Mouse (Mus musculus): Measurements from ENCODE around the gene Chst15. TPM values are rescaled to one million over a fixed set of nuclear protein-coding genes. Genes with fewer than 3 reads are reported as not detected.

The Chst15 gene
- total and polyA plus RNA-seq, 2 experiments from 2014 or later = 12.8 to 19.3 TPM

- Histone ChIP-seq H3K9ac (no peak overlapping the region), H3K4me1 (ENCODE audit: insufficient read depth) (no peaks in the 10 kb centered on the region), H3K27me3 (ENCODE audit: insufficient read depth, low read length) (no peaks in the 10 kb centered on the region), H3K27ac (ENCODE audit: low read depth, low read length) (no peak overlapping the region), H3K4me3 (ENCODE audit: low read depth, low read length) (no peak overlapping the region), H3K9me3 (ENCODE audit: low read length) (0 out of 2 replicates have a peak, but pooled peaks cover 4% of the 10 kb centered on the region), H3K36me3 (ENCODE audit: insufficient read depth) (no peaks in the 10 kb centered on the region), H3K4me2 (ENCODE audit: low read depth) (no peak overlapping the region)
- TF ChIP-seq CTCF (IDR thresholded peaks at IDR 0.05; ENCODE audit: low read depth) = no peak
- DNase-seq = no peak
- WGBS = 63% methylated on average over 2 of the region's 2 CpGs
- ATAC-seq = no peak; the same call in 1 of the 2 replicates
Observed at GRCm38 (mm10) chr7:132193606-132194005, 123.4 kb downstream of the Chst15 start.

DNA sequence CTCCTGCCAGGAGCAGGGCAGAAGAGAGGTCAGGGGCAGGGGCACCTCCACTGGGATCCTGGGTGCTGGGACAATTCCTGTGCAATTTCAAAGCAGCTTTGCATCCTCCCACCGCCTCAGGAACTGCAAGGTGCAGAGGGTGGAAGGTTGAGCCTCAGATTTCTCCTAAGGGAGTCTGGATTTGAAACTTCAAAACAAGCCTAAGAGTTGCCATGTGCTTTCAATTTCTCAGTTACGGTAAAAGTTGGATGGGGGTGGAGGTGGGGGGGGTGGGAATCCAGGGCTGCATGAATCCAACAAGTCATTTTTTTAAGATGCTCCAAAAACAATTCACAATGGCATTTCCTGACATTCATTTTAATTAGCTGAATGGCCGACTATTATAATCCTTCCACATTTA lies 129.6 kb downstream of the Chst15 start:
- no peak overlapping the region for H3K9ac ChIP-seq
- TF ChIP-seq CTCF (IDR thresholded peaks at IDR 0.05; ENCODE audit: low read depth) = no peak
- H3K4me3 ChIP-seq (ENCODE audit: low read depth, low read length) = no peak overlapping the region
- H3K27me3 ChIP-seq (ENCODE audit: insufficient read depth, low read length) = no peaks in the 10 kb centered on the region
- DNase-seq (no peak), ATAC-seq (no peak)
- no peak overlapping the region for H3K4me2 ChIP-seq (ENCODE audit: low read depth)
- no peak overlapping the region for H3K27ac ChIP-seq (ENCODE audit: low read depth, low read length)
- H3K36me3 ChIP-seq (ENCODE audit: insufficient read depth) = no peaks in the 10 kb centered on the region
- WGBS = 56% methylated on average over 3 of the region's 3 CpGs
- H3K4me1 ChIP-seq (ENCODE audit: insufficient read depth) = no peaks in the 10 kb centered on the region
- H3K9me3 ChIP-seq (ENCODE audit: low read length) = 0 out of 2 replicates have a peak, but pooled peaks cover 4% of the 10 kb centered on the region

Other genes with a start within 250 kb of the Chst15 start
- 2.1 and 3.1 TPM in 2 replicates for gene Cpxm2, start 162.5 kb downstream of the Chst15 start, total RNA-seq (2014; rRNA removed)
- 1.7 and 2.2 TPM in 2 replicates for gene Cpxm2, start 162.5 kb downstream of the Chst15 start, polyA plus RNA-seq (2015; fragmentation: Nextera tagmentation; extraction: Ambion mirVana)

Measured in forebrain, postnatal 0 days (tissue).